ENCODE assay signal across 9 mouse cellular contexts in the genomic region with DNA sequence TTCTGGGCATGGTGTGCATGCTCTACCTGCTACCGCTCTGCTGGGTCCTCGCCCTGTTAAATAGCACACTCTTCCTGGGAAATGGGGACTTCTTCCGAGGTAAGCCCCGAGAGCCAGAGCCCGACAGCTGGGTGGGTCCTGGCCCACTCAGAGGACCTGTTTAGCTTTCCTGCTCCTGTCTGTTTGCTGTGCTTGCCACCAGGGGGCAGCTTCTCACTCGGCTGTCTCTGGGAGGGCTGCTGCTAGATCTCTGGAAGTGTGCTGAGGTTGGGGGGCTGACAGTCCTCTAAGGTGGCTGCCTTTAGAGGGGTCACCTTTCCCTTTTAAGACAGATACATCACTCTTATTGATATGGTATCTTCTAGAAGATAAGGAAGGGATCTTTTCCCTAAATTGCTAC. TPM values are rescaled to one million over a fixed set of nuclear protein-coding genes. Genes with fewer than 3 reads are reported as not detected.
A peak's percentile ranks its signal among the peaks of the same experiment; 100 is the strongest.
DNase-seq lines count a peak whose midpoint lies in the region; ATAC-seq and TF ChIP-seq lines count a peak whose summit lies in the region.
"Had no signal": no experiment of that assay in that cellular context is flagged by ENCODE, and none has a peak within 500 bp of the region (broad histone marks: within the 10 kb centered on the region; RNA-seq: fewer than 3 reads in every experiment).

No protein-coding gene starts in this region.

- no peaks in the 10 kb centered on the region for H3K4me1 ChIP-seq in hindbrain, embryonic 11.5 days (replicated peaks; ENCODE audit: control insufficient read depth, insufficient read depth, low read length)
- no peaks in the 10 kb centered on the region for H3K4me1 ChIP-seq in hindbrain, embryonic 14.5 days (replicated peaks; ENCODE audit: control insufficient read depth, insufficient read depth, low read length)
- H3K4me1 ChIP-seq in thymus, adult 2 months (replicated peaks; ENCODE audit: control insufficient read depth, insufficient read depth, low read length), result no peaks in the 10 kb centered on the region
- H3K4me1 ChIP-seq: midbrain, embryonic 12.5 days had no signal

- no peaks in the 10 kb centered on the region for H3K27me3 ChIP-seq in hindbrain, embryonic 11.5 days (ENCODE audit: control insufficient read depth, insufficient read depth, low read length)
- H3K27me3 ChIP-seq in hindbrain, embryonic 14.5 days (ENCODE audit: control insufficient read depth, insufficient read depth, low read length), result no peaks in the 10 kb centered on the region
- no peaks in the 10 kb centered on the region for H3K27me3 ChIP-seq in thymus, adult 2 months (ENCODE audit: control insufficient read depth, insufficient read depth, low read length)
- H3K27me3 ChIP-seq: midbrain, embryonic 12.5 days had no signal

- no peak overlapping the region for H3K4me2 ChIP-seq in hindbrain, embryonic 11.5 days (replicated peaks; ENCODE audit: low read depth, low read length)
- H3K4me2 ChIP-seq in hindbrain, embryonic 14.5 days (replicated peaks), result no peak overlapping the region
- H3K4me2 ChIP-seq: midbrain, embryonic 12.5 days had no signal

- peaks cover 4% of the 10 kb centered on the region; the same call in 1 of the 2 replicates for H3K36me3 ChIP-seq in hindbrain, embryonic 11.5 days (ENCODE audit: control insufficient read depth, insufficient read depth, low read length)
- H3K36me3 ChIP-seq in hindbrain, embryonic 14.5 days (replicated peaks; ENCODE audit: control insufficient read depth, insufficient read depth), result peaks cover 76% of the 10 kb centered on the region
- H3K36me3 ChIP-seq in thymus, adult 2 months (ENCODE audit: control insufficient read depth, insufficient read depth, low read length), result peaks cover 33% of the 10 kb centered on the region

- no peak overlapping the region for H3K4me3 ChIP-seq in hindbrain, embryonic 11.5 days (ENCODE audit: low read depth, low read length)
- no peak overlapping the region for H3K4me3 ChIP-seq in hindbrain, embryonic 14.5 days (replicated peaks; ENCODE audit: low read length)
- no peak overlapping the region for H3K4me3 ChIP-seq in thymus, adult 2 months (ENCODE audit: control insufficient read depth, insufficient read depth, low read length)
- H3K4me3 ChIP-seq: midbrain, embryonic 12.5 days had no signal

- TF ChIP-seq CTCF in thymus, adult 2 months (IDR thresholded peaks at IDR 0.05; ENCODE audit: borderline replicate concordance, control insufficient read depth, extremely low read depth, insufficient read depth, low read length, poor library complexity), result peak; percentile 64; the same call in 1 of the 2 replicates

- peak; percentile 42 for DNase-seq in hindbrain, embryonic 11.5 days (ENCODE audit: low spot score)
- DNase-seq in hindbrain, embryonic 14.5 days (ENCODE audit: low spot score), result no peak
- peak; percentile 32 for DNase-seq in thymus, adult 2 months
- DNase-seq in thymus, postnatal 25 days, result no peak
- DNase-seq in right cerebral cortex, postnatal 25 days, result no peak
- DNase-seq in right cerebral cortex, adult 2 months (ENCODE audit: low spot score in 2 of 2), result no peak

- 66% methylated on average over 6 of the region's 6 CpGs for WGBS in hindbrain, embryonic 11.5 days
- 64% methylated on average over 6 of the region's 6 CpGs for WGBS in hindbrain, embryonic 14.5 days
- WGBS in thymus, adult 2 months, result 88% methylated on average over 6 of the region's 6 CpGs

- ATAC-seq in hindbrain, embryonic 11.5 days (ENCODE audit: low FRiP score), result no peak
- no peak for ATAC-seq in hindbrain, embryonic 14.5 days (ENCODE audit: low FRiP score)
- peak; percentile 59 for ATAC-seq in common myeloid progenitor, adult 5-6 weeks (replicated peaks; ENCODE audit: low read depth, poor library complexity, severe bottlenecking)
- ATAC-seq: inflammation-experienced regulatory T-cells, adult 6 months had no signal

- no peak overlapping the region for H3K27ac ChIP-seq in hindbrain, embryonic 11.5 days (ENCODE audit: low read depth, low read length)
- no peak overlapping the region for H3K27ac ChIP-seq in hindbrain, embryonic 14.5 days
- no peak overlapping the region for H3K27ac ChIP-seq in thymus, adult 2 months (ENCODE audit: control insufficient read depth, insufficient read depth, low read length)
- H3K27ac ChIP-seq: midbrain, embryonic 12.5 days had no signal

- no peak for TF ChIP-seq POLR2A in thymus, adult 2 months (IDR thresholded peaks at IDR 0.05; ENCODE audit: control insufficient read depth, extremely low read depth, insufficient read depth, low read length, poor library complexity)

- no peaks in the 10 kb centered on the region for H3K9me3 ChIP-seq in hindbrain, embryonic 11.5 days (ENCODE audit: control insufficient read depth, low read length)
- no peaks in the 10 kb centered on the region for H3K9me3 ChIP-seq in hindbrain, embryonic 14.5 days (ENCODE audit: control insufficient read depth, low read length)
- H3K9me3 ChIP-seq: midbrain, embryonic 12.5 days had no signal

- no peak overlapping the region for H3K9ac ChIP-seq in hindbrain, embryonic 11.5 days (ENCODE audit: low read depth, low read length)
- H3K9ac ChIP-seq in hindbrain, embryonic 14.5 days, result no peak overlapping the region
- H3K9ac ChIP-seq: midbrain, embryonic 12.5 days had no signal

RNA-seq across cellular contexts. Expression of gene Zfyve27, which starts 18.9 kb away (rescaled TPM):
- 17.8 and 18.4 TPM in 2 replicates for polyA plus RNA-seq in hindbrain, embryonic 11.5 days (2014; fragmentation: Nextera tagmentation; extraction: Ambion mirVana)
- 35.1 and 35.7 TPM in 2 replicates for polyA plus RNA-seq in hindbrain, embryonic 14.5 days (2014; fragmentation: Nextera tagmentation; extraction: Ambion mirVana)
- polyA plus RNA-seq in thymus, adult 2 months (2012; rRNA removed), result 89.7 and 96.4 TPM in 2 replicates
- 15.5 and 17.5 TPM in 2 replicates for total RNA-seq in common myeloid progenitor, adult 5-6 weeks (2017)

RNA-seq across cellular contexts. Expression of gene Sfrp5, which starts 19.4 kb away (rescaled TPM):
- polyA plus RNA-seq in hindbrain, embryonic 11.5 days (2014; fragmentation: Nextera tagmentation; extraction: Ambion mirVana), result 0.80 and 0.85 TPM in 2 replicates
- 2.8 and 2.9 TPM in 2 replicates for polyA plus RNA-seq in hindbrain, embryonic 14.5 days (2014; fragmentation: Nextera tagmentation; extraction: Ambion mirVana)
- polyA plus RNA-seq in thymus, adult 2 months (2012; rRNA removed), result 2.0 and 2.4 TPM in 2 replicates
- not detected in 2 replicates for total RNA-seq in common myeloid progenitor, adult 5-6 weeks (2017)
- polyA plus RNA-seq: inflammation-experienced regulatory T-cells, adult 6 months; midbrain, embryonic 12.5 days had no signal

RNA-seq across cellular contexts. Expression of gene Marveld1, which starts 35.5 kb away (rescaled TPM):
- 6.4 and 6.9 TPM in 2 replicates for polyA plus RNA-seq in hindbrain, embryonic 11.5 days (2014; fragmentation: Nextera tagmentation; extraction: Ambion mirVana)
- polyA plus RNA-seq in hindbrain, embryonic 14.5 days (2014; fragmentation: Nextera tagmentation; extraction: Ambion mirVana), result 2.7 and 3.2 TPM in 2 replicates
- polyA plus RNA-seq in thymus, adult 2 months (2012; rRNA removed), result 44.4 and 45.7 TPM in 2 replicates
- total RNA-seq in common myeloid progenitor, adult 5-6 weeks (2017), result 10.7 and 12.0 TPM in 2 replicates

RNA-seq across cellular contexts. Expression of gene Avpi1, which starts 53.8 kb away (rescaled TPM):
- 11.0 and 14.1 TPM in 2 replicates for polyA plus RNA-seq in hindbrain, embryonic 11.5 days (2014; fragmentation: Nextera tagmentation; extraction: Ambion mirVana)
- polyA plus RNA-seq in hindbrain, embryonic 14.5 days (2014; fragmentation: Nextera tagmentation; extraction: Ambion mirVana), result 7.9 and 10.3 TPM in 2 replicates
- polyA plus RNA-seq in thymus, adult 2 months (2012; rRNA removed), result 13.0 and 15.9 TPM in 2 replicates
- 3.1 and 5.1 TPM in 2 replicates for total RNA-seq in common myeloid progenitor, adult 5-6 weeks (2017)

Comparison
In these comparisons a context has a peak if more than half of its experiments do, and no peak if none do; other contexts are left out.
1. DNase-seq: peak in hindbrain, embryonic 11.5 days (single experiment) and thymus, adult 2 months (single experiment); none in hindbrain, embryonic 14.5 days (single experiment), thymus, postnatal 25 days (single experiment), right cerebral cortex, postnatal 25 days (single experiment) and right cerebral cortex, adult 2 months (0 of 2).